Mouse (Mus musculus): ENCODE measurements around the gene Fli1.

GRCm38 (mm10) chr9:32489794-32490358 lies 52.8 kb downstream of the Fli1 start:
- no peak for TF ChIP-seq CTCF (IDR thresholded peaks at IDR 0.05; ENCODE audit: low read depth)
- no peak for TF ChIP-seq EP300 (IDR thresholded peaks at IDR 0.05; ENCODE audit: low read depth)
